Comparison of ENCODE assay signal across 14 mouse cellular contexts in genomic region chr5:132052637-132053036, GRCm38 (mm10).
"Had no signal": no experiment of that assay in that cellular context is flagged by ENCODE, and none has a peak within 500 bp of the region (broad histone marks: within the 10 kb centered on the region; RNA-seq: fewer than 3 reads in every experiment).

No protein-coding gene starts in this region.

- H3K36me3 ChIP-seq: limb, embryonic 10.5 days; liver, embryonic 15.5 days; lung, embryonic 15.5 days; midbrain, embryonic 12.5 days; neural tube, embryonic 12.5 days had no signal

- DNase-seq: kidney, adult 8-10 months; kidney, postnatal 25 days; lung, postnatal 14 days; thymus, postnatal 4 days had no signal

- H3K4me3 ChIP-seq: left cerebral cortex, adult 2 months; limb, embryonic 10.5 days; liver, embryonic 15.5 days; lung, embryonic 15.5 days; megakaryocyte, embryonic 14.5 days; midbrain, embryonic 12.5 days; neural tube, embryonic 12.5 days had no signal

- H3K9ac ChIP-seq: liver, embryonic 15.5 days; lung, embryonic 15.5 days; midbrain, embryonic 12.5 days; neural tube, embryonic 12.5 days had no signal

- H3K27me3 ChIP-seq: liver, embryonic 15.5 days; lung, embryonic 15.5 days; midbrain, embryonic 12.5 days; neural tube, embryonic 12.5 days had no signal

- H3K27ac ChIP-seq: left cerebral cortex, adult 2 months; limb, embryonic 10.5 days; liver, embryonic 15.5 days; lung, embryonic 15.5 days; macrophage; midbrain, embryonic 12.5 days; neural tube, embryonic 12.5 days had no signal

- ATAC-seq: intestine, embryonic 16.5 days had no signal

- H3K9me3 ChIP-seq: limb, embryonic 10.5 days; liver, embryonic 15.5 days; lung, embryonic 15.5 days; megakaryocyte, embryonic 14.5 days; midbrain, embryonic 12.5 days; neural tube, embryonic 12.5 days had no signal

- H3K4me2 ChIP-seq: liver, embryonic 11.5 days; liver, embryonic 15.5 days; lung, embryonic 15.5 days; midbrain, embryonic 12.5 days; neural tube, embryonic 12.5 days had no signal

- H3K4me1 ChIP-seq: liver, embryonic 15.5 days; lung, embryonic 15.5 days; neural tube, embryonic 12.5 days had no signal
